Mouse (Mus musculus) hindbrain, embryonic 12.5 days (tissue): ENCODE data around the gene Sdhaf1. TPM values are rescaled to one million over a fixed set of nuclear protein-coding genes. Genes with fewer than 3 reads are reported as not detected.

ENCODE experiments used
- ATAC-seq: fragments of 200-750 bp; cut with Nextera tagmentation; 2 replicates; pipeline ENCODE4 v1.8.0; 2017; ENCODE audit warnings: moderate TSS enrichment; ENCODE audit not compliant: low FRiP score
- H3K27ac ChIP-seq: fragments of 300-500 bp; sonication (generic); 2 replicates; pipeline ENCODE4 v1.5.1; 2016; ENCODE audit warnings: mild to moderate bottlenecking
- H3K27me3 ChIP-seq: fragments of 300-500 bp; sonication (generic); 2 replicates; pipeline ENCODE4 v1.6.1; 2016; ENCODE audit warnings: mild to moderate bottlenecking
- H3K36me3 ChIP-seq: fragments of 300-500 bp; sonication (generic); 2 replicates; pipeline ENCODE4 v1.6.1; 2016; ENCODE audit warnings: mild to moderate bottlenecking
- H3K4me1 ChIP-seq: fragments of 300-500 bp; sonication (generic); 2 replicates; pipeline ENCODE4 v1.6.1; 2016
- H3K4me2 ChIP-seq: fragments of 300-500 bp; sonication (generic); replicated peaks from 2 replicates; pipeline ENCODE4 v1.6.1; 2016; ENCODE audit warnings: mild to moderate bottlenecking
- H3K4me3 ChIP-seq: fragments of 300-500 bp; sonication (generic); 2 replicates; pipeline ENCODE4 v1.5.1; 2016; ENCODE audit warnings: mild to moderate bottlenecking
- H3K9ac ChIP-seq: fragments of 300-500 bp; sonication (generic); 2 replicates; pipeline ENCODE4 v1.6.1; 2016; ENCODE audit warnings: mild to moderate bottlenecking, moderate library complexity
- H3K9me3 ChIP-seq: fragments of 300-500 bp; sonication (generic); replicated peaks from 2 replicates; pipeline ENCODE4 v1.6.1; 2016; ENCODE audit warnings: mild to moderate bottlenecking
- WGBS: fragments of 180-500 bp; shearing (Covaris S2); methylation state at CpG from one replicate; pipeline ENCODE4 v1.1.7; 2016; 5-methylcytosine and 5-hydroxymethylcytosine counted together
- polyA plus RNA-seq: library from polyadenylated mRNA; unstranded; fragments of >200 nt; fragmentation: Nextera tagmentation; extraction: Ambion mirVana; gene quantifications from 2 replicates; pipeline ENCODE4 v1.2.1, GENCODE M21; 2016

Sdhaf1 gene
- polyA plus RNA-seq: 22.3 and 23.4 TPM in 2 replicates

DNA sequence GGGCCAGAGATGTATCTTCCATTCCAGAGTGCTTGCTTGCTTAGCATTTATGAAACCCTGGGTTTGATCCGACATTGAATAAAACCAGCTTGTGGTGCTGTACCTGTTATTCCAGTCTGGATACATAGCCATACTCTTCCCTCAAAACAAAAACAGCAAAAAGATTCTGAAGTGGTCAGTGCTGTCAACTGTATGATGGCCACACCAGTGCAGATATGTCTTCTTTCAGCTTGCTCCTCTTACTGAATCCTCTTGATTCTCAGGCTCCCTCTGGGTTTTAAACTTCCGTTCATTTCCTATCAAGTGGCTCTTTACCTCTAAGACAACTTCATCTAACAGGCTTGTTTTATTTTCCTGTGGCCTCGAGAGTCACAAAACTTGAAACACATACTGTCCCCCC lies at the start of gene Sdhaf1:
Gene Sdhaf1 (minus strand): TSS at position 101 of the 400 bp plus-strand sequence.
- 71% methylated on average over 3 of the region's 3 CpGs for WGBS
- H3K4me2 ChIP-seq: peak within 1 kb of the TSS; percentile 76
- no peaks in the 10 kb centered on the region for H3K36me3 ChIP-seq
- 0 out of 2 replicates have a peak within 1 kb of the TSS, but pooled peaks have one; percentile 79 for H3K9ac ChIP-seq
- ATAC-seq: no peak
- peaks cover 16% of the 10 kb centered on the region for H3K4me1 ChIP-seq
- 0 out of 2 replicates have a peak, but pooled peaks cover 4% of the 10 kb centered on the region for H3K9me3 ChIP-seq
- peak within 1 kb of the TSS; percentile 86; the same call in 1 of the 2 replicates for H3K27ac ChIP-seq
- peak within 1 kb of the TSS; percentile 75 for H3K4me3 ChIP-seq
- H3K27me3 ChIP-seq: peaks cover 7% of the 10 kb centered on the region

DNA sequence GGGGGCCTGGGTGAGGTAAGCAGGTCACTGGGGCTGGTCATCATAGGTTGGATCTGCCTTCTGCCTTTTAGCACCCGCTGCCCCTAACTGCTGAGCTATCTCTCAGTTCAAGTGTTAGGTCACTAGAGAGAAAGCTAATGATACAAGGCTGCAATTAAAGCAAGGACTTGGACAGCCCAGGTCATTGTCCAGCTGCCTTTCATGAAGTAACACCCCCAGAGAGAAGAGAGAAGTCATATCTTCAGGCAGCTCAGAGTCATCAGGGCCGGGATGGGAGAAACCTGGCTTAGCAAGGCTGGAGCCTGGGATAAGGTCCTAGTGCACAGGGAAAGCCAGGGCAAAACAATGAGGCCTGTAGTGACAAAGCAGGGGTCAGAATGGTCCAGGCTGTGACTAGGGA lies 43.8 kb upstream of the Sdhaf1 start:
- Histone ChIP-seq H3K27ac (no peak overlapping the region), H3K27me3 (peaks cover 13% of the 10 kb centered on the region), H3K9me3 (no peaks in the 10 kb centered on the region), H3K4me3 (no peak overlapping the region), H3K9ac (no peak overlapping the region), H3K4me1 (peaks cover 6% of the 10 kb centered on the region), H3K36me3 (no peaks in the 10 kb centered on the region), H3K4me2 (no peak overlapping the region)
- WGBS: 77% methylated on average over 2 of the region's 2 CpGs
- no peak for ATAC-seq

DNA sequence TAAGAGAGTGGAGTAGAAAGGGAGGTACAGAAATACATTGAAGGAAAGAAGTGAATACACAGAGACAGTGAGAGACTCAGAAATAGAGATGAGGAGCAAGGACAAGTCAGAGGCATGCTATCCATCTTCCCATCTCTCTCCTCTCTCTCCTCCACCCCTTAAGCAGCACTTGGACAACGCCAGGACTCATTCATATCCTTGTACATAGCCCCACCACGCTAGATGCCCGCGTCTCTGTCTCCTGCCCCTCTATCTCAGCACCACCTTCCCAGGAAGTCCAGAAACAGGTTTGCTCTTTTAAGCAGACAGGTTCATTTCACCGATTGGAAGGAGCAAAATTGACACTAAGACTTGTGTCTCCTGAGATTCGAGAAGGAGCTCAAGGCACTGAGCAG lies 39.6 kb upstream of the Sdhaf1 start:
- peaks cover 13% of the 10 kb centered on the region for H3K27me3 ChIP-seq
- peak; percentile 31; the same call in 1 of the 2 replicates for ATAC-seq
- peak overlapping the region; percentile 86 for H3K4me2 ChIP-seq
- 68% methylated on average over 6 of the region's 6 CpGs for WGBS
- H3K9ac ChIP-seq: peak overlapping the region; percentile 97
- no peak overlapping the region for H3K27ac ChIP-seq
- H3K9me3 ChIP-seq: no peaks in the 10 kb centered on the region
- H3K4me3 ChIP-seq: peak overlapping the region; percentile 84
- H3K4me1 ChIP-seq: peaks cover 41% of the 10 kb centered on the region
- H3K36me3 ChIP-seq: peaks cover 16% of the 10 kb centered on the region

DNA sequence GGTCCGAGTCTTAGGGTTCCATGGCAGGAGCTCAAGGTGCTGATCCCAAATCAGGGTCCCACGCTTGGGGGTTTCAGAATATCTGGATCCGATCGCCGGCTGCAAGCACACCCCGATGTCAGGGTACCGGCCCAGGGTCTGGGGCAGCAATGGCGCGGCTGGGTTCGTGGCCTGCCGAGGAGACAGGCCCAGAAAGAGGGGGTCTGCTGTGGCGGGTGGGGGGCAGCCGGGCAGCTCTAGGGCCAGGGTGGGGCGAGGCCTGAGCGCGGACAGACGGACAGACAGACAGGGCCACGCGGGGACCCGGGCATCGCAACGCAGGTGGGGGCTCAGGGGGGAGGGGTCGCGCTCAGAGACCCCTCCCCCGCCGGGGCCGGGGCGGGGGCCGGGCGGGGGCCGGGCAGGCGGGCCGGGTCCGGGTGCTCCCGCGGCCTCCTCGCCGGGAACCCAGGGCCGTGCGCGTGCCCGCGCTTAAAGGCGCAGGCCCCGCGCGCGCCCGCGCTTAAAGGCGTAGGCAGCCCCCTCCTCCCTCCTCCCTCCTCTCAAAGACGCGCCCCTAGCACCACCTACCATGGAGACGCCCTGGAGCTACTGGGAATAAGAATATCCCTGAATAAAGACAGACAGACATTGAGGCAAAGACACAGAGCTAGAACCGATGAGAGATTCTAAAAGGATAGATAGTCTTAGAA lies 39.1 kb upstream of the Sdhaf1 start, which contains the start of gene Lrfn3:
Gene Lrfn3 (minus strand): TSS at position 121 of the 692 bp plus-strand sequence.
- Histone ChIP-seq H3K9me3 (no peaks in the 10 kb centered on the region), H3K36me3 (peaks cover 16% of the 10 kb centered on the region), H3K27me3 (peaks cover 13% of the 10 kb centered on the region), H3K4me1 (peaks cover 46% of the 10 kb centered on the region), H3K9ac (peak within 1 kb of the TSS; percentile 97), H3K4me3 (peak within 1 kb of the TSS; percentile 84), H3K4me2 (peak within 1 kb of the TSS; percentile 86), H3K27ac (peak within 1 kb of the TSS; percentile 30; the same call in 1 of the 2 replicates)
- ATAC-seq: peak; percentile 77
- 2% methylated on average over 42 of the region's 55 CpGs for WGBS

DNA sequence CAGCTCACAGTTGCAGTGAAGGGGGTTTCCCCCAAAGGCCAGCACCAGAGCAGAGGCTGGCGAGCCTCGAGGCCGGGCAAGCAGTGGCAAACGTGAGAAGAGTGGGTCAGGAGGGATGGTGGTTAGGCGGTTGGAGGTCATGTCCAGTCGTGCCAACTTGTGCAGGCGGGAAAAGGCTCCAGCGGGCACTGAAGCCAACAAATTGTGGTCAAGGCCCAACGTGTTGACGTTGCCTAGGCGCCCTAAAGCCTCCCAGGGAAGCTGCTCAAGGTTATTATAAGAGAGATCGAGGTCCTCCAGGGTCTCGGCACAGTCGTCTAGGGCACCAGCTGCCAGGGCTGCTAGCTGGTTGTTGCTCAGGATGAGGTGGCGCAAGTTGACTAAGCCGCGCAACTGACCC lies 36.3 kb upstream of the Sdhaf1 start:
- Histone ChIP-seq H3K27ac (no peak overlapping the region), H3K4me3 (no peak overlapping the region), H3K27me3 (peaks cover 10% of the 10 kb centered on the region), H3K36me3 (peaks cover 28% of the 10 kb centered on the region), H3K4me1 (peaks cover 47% of the 10 kb centered on the region), H3K9me3 (no peaks in the 10 kb centered on the region), H3K9ac (no peak overlapping the region), H3K4me2 (peak overlapping the region; percentile 86; the same call in 1 of the 2 replicates)
- 92% methylated on average over 17 of the region's 17 CpGs for WGBS
- no peak for ATAC-seq

DNA sequence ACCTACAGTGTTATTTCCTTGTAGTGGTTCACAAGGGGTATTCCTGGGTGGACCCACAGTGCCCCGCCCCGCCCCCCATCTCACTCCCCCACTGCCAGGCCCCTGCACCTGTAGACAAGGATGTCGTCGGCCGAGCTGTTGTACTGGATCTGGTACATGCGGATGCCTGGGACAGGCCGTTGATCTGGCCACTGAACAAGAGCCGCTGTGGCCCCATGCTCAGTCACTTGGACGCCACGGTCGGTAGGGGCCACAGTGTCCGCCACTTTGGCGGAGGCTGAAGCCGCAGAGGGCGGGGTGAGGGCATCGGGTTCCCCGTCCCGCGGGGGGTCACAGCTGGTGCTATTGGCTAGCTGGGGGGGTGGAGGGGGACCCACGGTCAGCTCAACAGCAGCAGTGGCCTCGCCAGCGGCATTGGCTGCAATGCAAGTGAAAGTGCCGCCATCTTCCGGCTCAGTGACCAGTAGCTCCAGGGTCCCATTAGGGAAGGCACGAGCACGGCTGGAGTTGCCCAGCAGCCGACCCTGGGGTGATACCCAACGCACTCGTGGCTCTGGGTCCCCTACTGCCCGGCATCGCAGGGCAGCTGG lies 35.7 kb upstream of the Sdhaf1 start:
- Histone ChIP-seq H3K4me1 (peaks cover 51% of the 10 kb centered on the region), H3K9ac (0 out of 2 replicates have a peak overlapping the region, but pooled peaks have one; percentile 18), H3K27me3 (peaks cover 5% of the 10 kb centered on the region), H3K36me3 (peaks cover 34% of the 10 kb centered on the region), H3K27ac (no peak overlapping the region), H3K9me3 (no peaks in the 10 kb centered on the region), H3K4me2 (peak overlapping the region; percentile 43), H3K4me3 (peak overlapping the region; percentile 3; the same call in 1 of the 2 replicates)
- ATAC-seq: no peak
- WGBS: 67% methylated on average over 31 of the region's 31 CpGs

DNA sequence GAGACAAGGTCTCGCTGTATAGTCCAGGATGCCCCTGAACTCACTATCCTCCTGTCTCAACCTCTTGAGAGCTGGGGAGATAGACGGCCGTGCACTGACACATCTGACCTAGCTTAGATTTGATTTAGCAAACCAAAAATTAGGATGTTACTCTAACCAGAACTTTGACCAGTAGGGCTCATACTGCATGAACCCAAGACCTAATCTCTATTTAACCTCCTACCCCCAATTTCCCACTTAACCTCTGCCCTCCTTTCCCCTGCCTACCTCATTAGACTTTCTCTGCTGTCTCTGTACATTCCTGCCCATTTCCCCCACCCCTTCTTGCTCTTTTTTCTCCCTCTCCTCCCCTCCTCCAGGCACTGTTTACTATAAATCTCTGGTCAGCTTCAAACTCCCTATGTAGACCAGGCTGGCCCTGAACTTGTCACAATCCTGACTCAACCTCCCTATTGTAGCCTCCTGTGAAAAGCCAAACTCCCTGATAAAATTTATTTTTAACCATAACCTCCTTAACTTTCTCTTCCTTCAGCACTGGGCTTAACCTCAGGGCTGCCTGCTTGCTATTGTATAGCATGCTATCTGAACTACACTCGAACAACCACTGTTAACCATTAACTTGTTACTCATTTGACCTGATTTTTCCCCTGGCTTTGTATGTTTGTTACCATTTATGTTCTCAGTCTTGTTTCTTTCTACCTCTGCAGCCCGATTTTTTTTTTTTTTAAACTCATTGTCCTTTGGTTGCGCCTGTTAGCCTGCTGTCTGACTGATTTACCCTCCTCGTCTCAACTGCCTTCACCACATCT lies 34.9 kb upstream of the Sdhaf1 start:
- 68% methylated on average over 7 of the region's 7 CpGs for WGBS
- Histone ChIP-seq H3K9me3 (no peaks in the 10 kb centered on the region), H3K36me3 (peaks cover 34% of the 10 kb centered on the region), H3K27me3 (no peaks in the 10 kb centered on the region), H3K27ac (no peak overlapping the region), H3K9ac (0 out of 2 replicates have a peak overlapping the region, but pooled peaks have one; percentile 18), H3K4me3 (no peak overlapping the region), H3K4me2 (peak overlapping the region; percentile 43; the same call in 1 of the 2 replicates), H3K4me1 (peaks cover 56% of the 10 kb centered on the region)
- no peak for ATAC-seq

DNA sequence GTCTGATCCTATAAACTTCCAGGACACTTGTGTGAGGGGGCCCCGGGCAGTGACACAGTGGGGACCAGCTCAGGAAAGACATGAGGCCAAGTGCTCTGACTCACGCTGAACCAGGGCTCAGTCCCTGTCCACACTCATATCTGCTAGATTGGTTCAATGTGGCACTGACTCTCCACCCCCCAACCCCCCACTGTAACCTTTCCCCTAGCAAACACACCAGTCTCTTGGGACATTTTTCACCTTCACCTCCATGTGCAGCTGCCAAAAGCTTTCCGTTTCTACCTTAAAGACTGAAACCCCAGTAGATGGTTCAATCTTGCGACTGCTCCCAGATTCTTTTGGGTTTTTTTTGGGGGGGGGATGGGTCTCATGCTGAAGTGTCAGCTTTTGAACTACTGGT lies 30.4 kb upstream of the Sdhaf1 start:
- Histone ChIP-seq H3K4me1 (peaks cover 19% of the 10 kb centered on the region), H3K4me2 (no peak overlapping the region), H3K27me3 (peaks cover 18% of the 10 kb centered on the region), H3K4me3 (no peak overlapping the region), H3K36me3 (peaks cover 18% of the 10 kb centered on the region), H3K27ac (no peak overlapping the region), H3K9me3 (no peaks in the 10 kb centered on the region), H3K9ac (no peak overlapping the region; the same call in 1 of the 2 replicates)
- WGBS: 80% methylated on average over 4 of the region's 4 CpGs
- no peak for ATAC-seq

DNA sequence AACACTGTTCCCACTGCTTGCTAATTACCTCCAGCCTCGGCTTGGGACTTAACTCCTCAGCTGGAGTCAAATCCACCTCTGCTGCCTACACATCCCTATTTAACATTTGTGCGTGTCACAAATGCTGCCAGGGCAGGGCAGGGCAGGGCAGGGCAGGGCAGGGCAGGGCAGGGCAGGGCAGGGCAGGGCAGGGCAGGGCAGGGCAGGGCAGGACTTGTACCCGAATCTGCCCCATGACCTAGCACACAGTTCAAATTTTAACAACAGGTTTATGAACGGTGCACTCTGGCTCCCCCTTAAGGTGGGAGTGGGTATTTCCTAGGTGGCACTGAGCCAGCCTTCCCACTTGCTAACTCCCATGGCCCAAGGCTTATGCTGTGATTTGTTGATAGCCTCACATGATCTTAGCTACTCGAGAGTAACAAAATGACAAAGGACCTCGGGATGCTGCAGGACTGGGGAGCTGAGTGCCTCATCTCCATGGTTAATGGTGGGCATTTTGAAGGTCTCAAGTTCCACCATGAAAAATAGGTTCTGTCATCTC lies 29.7 kb upstream of the Sdhaf1 start:
- ATAC-seq: peak; percentile 58

DNA sequence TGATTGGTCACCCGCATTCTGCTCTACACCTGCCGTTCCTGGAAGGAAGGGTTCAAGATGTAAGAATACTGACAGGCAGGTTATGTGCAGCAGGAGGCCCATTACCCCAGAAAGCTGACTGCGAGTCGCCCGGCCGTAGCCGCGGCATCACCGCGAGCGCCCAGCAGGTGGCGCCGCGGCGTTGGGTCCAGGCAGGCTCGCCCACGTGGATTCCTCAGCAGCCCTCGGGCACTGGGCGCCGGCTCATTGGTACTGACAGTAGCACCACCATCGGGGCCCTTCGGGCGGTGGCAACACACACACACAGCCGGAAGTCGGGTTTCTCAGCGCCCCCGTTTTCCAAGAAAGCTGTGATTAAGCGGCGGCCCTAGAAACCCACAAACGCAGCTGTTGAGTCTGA lies 24.1 kb upstream of the Sdhaf1 start:
- Histone ChIP-seq H3K4me3 (no peak overlapping the region), H3K27ac (no peak overlapping the region), H3K36me3 (no peaks in the 10 kb centered on the region), H3K27me3 (peaks cover 48% of the 10 kb centered on the region), H3K9me3 (no peaks in the 10 kb centered on the region), H3K4me1 (no peaks in the 10 kb centered on the region), H3K4me2 (peak overlapping the region; percentile 33), H3K9ac (no peak overlapping the region)
- peak; percentile 71 for ATAC-seq
- 2% methylated on average over 30 of the region's 30 CpGs for whole genome bisulfite sequencing

More for the DNA sequence above, 29.7 kb upstream of the Sdhaf1 start:
- H3K36me3 ChIP-seq: peaks cover 18% of the 10 kb centered on the region
- H3K4me1 ChIP-seq: peaks cover 17% of the 10 kb centered on the region
- no peak overlapping the region for H3K27ac ChIP-seq
- H3K4me2 ChIP-seq: no peak overlapping the region
- 16% methylated on average over 6 of the region's 6 CpGs for WGBS
- H3K4me3 ChIP-seq: no peak overlapping the region
- peaks cover 24% of the 10 kb centered on the region for H3K27me3 ChIP-seq
- H3K9ac ChIP-seq: no peak overlapping the region
- H3K9me3 ChIP-seq: no peaks in the 10 kb centered on the region

DNA sequence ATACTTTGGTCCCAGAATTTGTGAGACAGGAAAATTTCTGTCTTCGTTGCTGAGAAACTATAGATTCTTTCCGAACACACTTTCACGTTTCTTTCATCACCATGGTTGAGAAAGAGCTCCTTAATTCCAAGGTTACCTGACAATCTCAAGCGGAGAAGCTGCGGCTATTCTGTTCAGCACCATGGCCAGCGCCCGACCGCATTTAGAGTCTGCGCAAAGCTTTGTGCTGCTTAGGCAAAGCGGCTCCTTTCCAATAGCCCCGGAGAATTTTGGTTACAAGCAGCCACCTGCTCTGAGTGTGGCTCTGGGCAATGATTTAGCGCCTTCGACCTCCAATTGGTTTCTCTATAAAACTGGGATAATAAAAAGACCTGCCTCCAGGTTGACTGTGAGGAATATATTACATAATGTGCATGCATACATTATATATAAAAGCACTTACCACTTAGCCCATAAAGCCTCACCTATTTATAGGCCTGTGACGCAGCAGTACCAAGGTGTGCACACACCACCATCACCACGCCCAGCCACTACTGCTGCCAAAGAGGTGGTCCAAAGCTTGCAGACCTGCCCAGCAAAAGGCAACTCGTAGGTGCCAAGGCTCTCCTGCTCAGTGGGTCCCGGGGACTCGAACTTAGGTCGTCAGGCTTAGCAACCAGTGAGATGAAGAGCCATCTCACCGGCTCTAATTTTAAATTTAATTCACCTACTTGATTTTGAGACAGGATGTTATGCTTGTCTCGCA lies 23.1 kb upstream of the Sdhaf1 start:
- Histone ChIP-seq H3K9me3 (no peaks in the 10 kb centered on the region), H3K27me3 (peaks cover 48% of the 10 kb centered on the region), H3K27ac (no peak overlapping the region), H3K9ac (no peak overlapping the region), H3K4me3 (no peak overlapping the region), H3K4me2 (no peak overlapping the region), H3K36me3 (no peaks in the 10 kb centered on the region), H3K4me1 (no peaks in the 10 kb centered on the region)
- WGBS: 30% methylated on average over 21 of the region's 21 CpGs
- no peak for ATAC-seq
